Mouse (Mus musculus): Measurements from ENCODE around the gene Wdtc1. TPM values are rescaled to one million over a fixed set of nuclear protein-coding genes. Genes with fewer than 3 reads are reported as not detected.
A peak's percentile ranks its signal among the peaks of the same experiment; 100 is the strongest.

The Wdtc1 gene
- polyA plus RNA-seq, 1 experiment from 2014 or later: 21.0 TPM

DNA sequence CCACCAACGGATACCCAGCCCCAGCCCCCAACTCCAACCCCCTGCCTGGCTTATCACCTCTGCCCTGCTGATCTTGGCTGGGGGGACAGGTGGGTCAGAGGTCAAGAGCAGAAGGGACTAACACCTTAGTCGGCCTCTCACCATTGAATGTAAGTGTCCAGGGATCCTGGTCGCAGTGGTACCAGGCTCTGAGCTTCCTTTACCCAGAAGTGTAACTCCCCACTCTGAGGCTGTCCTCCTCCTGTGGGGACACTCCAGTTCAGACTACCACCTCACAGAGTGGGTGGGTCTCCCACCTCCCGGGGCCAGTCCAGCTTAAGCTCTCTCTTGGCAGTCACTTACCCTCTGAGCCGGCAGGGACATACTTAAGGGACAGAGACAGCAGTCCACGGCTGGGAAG lies 97.9 kb downstream of the Wdtc1 start:
- no peaks in the 10 kb centered on the region for H3K9me3 ChIP-seq (ENCODE audit: control insufficient read depth, low read length)
- no peak overlapping the region for H3K9ac ChIP-seq (ENCODE audit: low read length)
- no peaks in the 10 kb centered on the region for H3K36me3 ChIP-seq (ENCODE audit: control insufficient read depth, insufficient read depth, low read length)
- ATAC-seq (replicated peaks; ENCODE audit: low FRiP score) (no peak), DNase-seq (ENCODE audit: low spot score) (no peak)
- 60% methylated on average over 6 of the region's 6 CpGs for WGBS
- peaks cover 37% of the 10 kb centered on the region for H3K27me3 ChIP-seq (ENCODE audit: control insufficient read depth, insufficient read depth, low read length)
- H3K4me1 ChIP-seq (replicated peaks; ENCODE audit: control insufficient read depth, insufficient read depth, low read length): peaks cover 7% of the 10 kb centered on the region
- H3K4me2 ChIP-seq (ENCODE audit: low read depth, low read length, severe bottlenecking): no peak overlapping the region
- no peak overlapping the region for H3K27ac ChIP-seq (ENCODE audit: low read depth, low read length)
- no peak overlapping the region for H3K4me3 ChIP-seq (ENCODE audit: low read depth, low read length)

DNA sequence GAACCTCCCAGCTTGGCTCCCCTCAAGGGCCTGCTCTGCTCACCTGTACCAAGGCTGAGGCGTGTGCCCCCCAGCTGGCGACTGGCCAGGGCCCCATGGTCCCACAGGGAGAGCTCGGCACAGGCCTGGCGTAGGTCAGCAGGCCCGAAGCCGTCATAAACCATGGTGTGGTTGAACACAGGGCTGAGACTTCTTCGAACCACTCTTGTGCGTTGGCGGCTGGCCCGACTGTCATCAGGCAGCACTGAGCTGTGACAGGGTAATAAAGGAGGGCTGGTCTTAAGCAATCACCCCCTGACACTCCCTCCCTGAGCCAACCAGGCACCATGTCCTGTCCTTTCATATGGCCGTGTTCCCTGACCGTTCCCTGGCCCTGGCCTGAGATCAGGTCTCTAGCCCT lies 99.9 kb downstream of the Wdtc1 start:
- H3K36me3 ChIP-seq (ENCODE audit: control insufficient read depth, insufficient read depth, low read length): no peaks in the 10 kb centered on the region
- DNase-seq (ENCODE audit: low spot score): no peak
- no peak overlapping the region for H3K4me2 ChIP-seq (ENCODE audit: low read depth, low read length, severe bottlenecking)
- no peaks in the 10 kb centered on the region for H3K9me3 ChIP-seq (ENCODE audit: control insufficient read depth, low read length)
- no peak overlapping the region for H3K9ac ChIP-seq (ENCODE audit: low read length)
- H3K27me3 ChIP-seq (ENCODE audit: control insufficient read depth, insufficient read depth, low read length): peaks cover 46% of the 10 kb centered on the region
- no peak overlapping the region for H3K27ac ChIP-seq (ENCODE audit: low read depth, low read length)
- H3K4me1 ChIP-seq (replicated peaks; ENCODE audit: control insufficient read depth, insufficient read depth, low read length): peaks cover 7% of the 10 kb centered on the region
- H3K4me3 ChIP-seq (ENCODE audit: low read depth, low read length): no peak overlapping the region
- 88% methylated on average over 12 of the region's 12 CpGs for WGBS
- no peak for ATAC-seq (replicated peaks; ENCODE audit: low FRiP score)

DNA sequence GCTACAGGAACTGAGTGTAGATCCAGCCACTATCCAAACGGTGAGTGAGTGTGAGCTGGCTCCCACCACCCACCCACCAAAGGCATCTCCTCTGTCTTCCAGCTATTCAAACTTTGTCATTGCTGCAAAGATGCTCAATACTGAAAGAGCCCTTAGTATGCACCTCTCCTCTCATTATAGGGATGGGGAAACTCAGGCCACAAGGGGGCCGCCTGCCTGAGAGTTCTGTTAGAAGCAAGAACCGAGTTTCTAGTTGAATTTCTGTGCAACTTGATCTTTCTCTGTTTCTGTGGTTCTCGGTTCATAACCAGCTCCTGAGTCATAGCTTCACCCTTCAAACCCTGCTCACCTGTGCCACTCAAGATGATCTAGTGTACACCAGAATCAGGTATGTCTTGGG lies 101.2 kb downstream of the Wdtc1 start:
- Histone ChIP-seq H3K4me3 (ENCODE audit: low read depth, low read length) (no peak overlapping the region), H3K27me3 (ENCODE audit: control insufficient read depth, insufficient read depth, low read length) (peaks cover 44% of the 10 kb centered on the region), H3K9ac (ENCODE audit: low read length) (no peak overlapping the region), H3K36me3 (ENCODE audit: control insufficient read depth, insufficient read depth, low read length) (no peaks in the 10 kb centered on the region), H3K27ac (ENCODE audit: low read depth, low read length) (no peak overlapping the region), H3K4me2 (ENCODE audit: low read depth, low read length, severe bottlenecking) (no peak overlapping the region), H3K4me1 (replicated peaks; ENCODE audit: control insufficient read depth, insufficient read depth, low read length) (peaks cover 7% of the 10 kb centered on the region), H3K9me3 (ENCODE audit: control insufficient read depth, low read length) (no peaks in the 10 kb centered on the region)
- 27% methylated on average over 4 of the region's 4 CpGs for WGBS
- no peak for ATAC-seq (replicated peaks; ENCODE audit: low FRiP score)
- DNase-seq (ENCODE audit: low spot score): no peak

DNA sequence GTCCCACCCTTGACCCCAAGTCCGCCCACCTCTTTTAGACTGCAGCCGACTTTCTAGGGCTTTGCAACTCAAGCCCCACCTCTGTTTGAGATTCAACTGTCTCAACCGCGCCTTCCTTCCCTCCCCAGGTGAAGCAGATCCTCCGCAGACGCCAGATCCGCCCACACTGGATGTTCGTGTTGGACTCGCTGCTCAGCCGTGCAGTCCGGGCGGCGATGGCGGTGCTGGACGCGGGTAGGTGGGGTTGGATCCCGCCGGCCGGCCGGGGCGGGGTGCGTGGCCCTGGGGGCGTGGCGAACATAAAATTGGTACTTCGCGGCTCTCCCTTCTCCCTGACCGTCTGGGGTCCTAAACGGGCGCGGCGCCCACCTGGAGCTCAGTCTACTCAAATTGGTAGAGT lies 102.1 kb downstream of the Wdtc1 start:
- H3K4me3 ChIP-seq (ENCODE audit: low read depth, low read length): peak overlapping the region; percentile 33
- H3K9ac ChIP-seq (ENCODE audit: low read length): peak overlapping the region; percentile 46
- H3K36me3 ChIP-seq (ENCODE audit: control insufficient read depth, insufficient read depth, low read length): no peaks in the 10 kb centered on the region
- no peak overlapping the region for H3K27ac ChIP-seq (ENCODE audit: low read depth, low read length)
- DNase-seq (ENCODE audit: low spot score) (peak; percentile 64), ATAC-seq (replicated peaks; ENCODE audit: low FRiP score) (no peak)
- peak overlapping the region; percentile 66 for H3K4me2 ChIP-seq (ENCODE audit: low read depth, low read length, severe bottlenecking)
- WGBS: 2% methylated on average over 30 of the region's 31 CpGs
- peaks cover 4% of the 10 kb centered on the region for H3K4me1 ChIP-seq (replicated peaks; ENCODE audit: control insufficient read depth, insufficient read depth, low read length)
- peaks cover 38% of the 10 kb centered on the region for H3K27me3 ChIP-seq (ENCODE audit: control insufficient read depth, insufficient read depth, low read length)
- no peaks in the 10 kb centered on the region for H3K9me3 ChIP-seq (ENCODE audit: control insufficient read depth, low read length)

DNA sequence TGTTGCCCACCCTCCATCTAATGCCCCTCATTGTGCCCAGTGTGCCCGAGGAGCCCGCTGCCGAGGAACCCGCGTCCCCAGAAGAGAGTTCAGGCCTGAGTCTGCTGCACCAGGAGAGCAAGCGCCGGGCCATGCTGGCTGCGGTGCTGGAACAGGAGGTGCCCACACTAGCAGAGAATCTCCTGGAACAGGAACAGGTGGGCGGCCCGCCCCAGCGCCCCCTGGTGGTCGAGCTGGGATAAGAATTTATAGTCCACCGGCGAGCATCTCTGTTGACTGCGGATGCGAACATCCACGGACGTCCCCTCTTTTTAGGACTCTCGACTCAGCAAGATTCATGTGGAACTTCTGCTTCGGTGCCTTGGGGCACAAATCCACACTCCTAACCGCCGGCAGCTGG lies 102.7 kb downstream of the Wdtc1 start:
- peaks cover 4% of the 10 kb centered on the region for H3K4me1 ChIP-seq (replicated peaks; ENCODE audit: control insufficient read depth, insufficient read depth, low read length)
- DNase-seq (ENCODE audit: low spot score) (peak; percentile 93), ATAC-seq (replicated peaks; ENCODE audit: low FRiP score) (no peak; the same call in 1 of the 2 replicates)
- H3K9ac ChIP-seq (ENCODE audit: low read length): peak overlapping the region; percentile 46
- peaks cover 35% of the 10 kb centered on the region for H3K27me3 ChIP-seq (ENCODE audit: control insufficient read depth, insufficient read depth, low read length)
- H3K4me3 ChIP-seq (ENCODE audit: low read depth, low read length): peak overlapping the region; percentile 33
- H3K9me3 ChIP-seq (ENCODE audit: control insufficient read depth, low read length): no peaks in the 10 kb centered on the region
- WGBS: 4% methylated on average over 22 of the region's 22 CpGs
- peak overlapping the region; percentile 66 for H3K4me2 ChIP-seq (ENCODE audit: low read depth, low read length, severe bottlenecking)
- H3K27ac ChIP-seq (ENCODE audit: low read depth, low read length): no peak overlapping the region
- no peaks in the 10 kb centered on the region for H3K36me3 ChIP-seq (ENCODE audit: control insufficient read depth, insufficient read depth, low read length)

DNA sequence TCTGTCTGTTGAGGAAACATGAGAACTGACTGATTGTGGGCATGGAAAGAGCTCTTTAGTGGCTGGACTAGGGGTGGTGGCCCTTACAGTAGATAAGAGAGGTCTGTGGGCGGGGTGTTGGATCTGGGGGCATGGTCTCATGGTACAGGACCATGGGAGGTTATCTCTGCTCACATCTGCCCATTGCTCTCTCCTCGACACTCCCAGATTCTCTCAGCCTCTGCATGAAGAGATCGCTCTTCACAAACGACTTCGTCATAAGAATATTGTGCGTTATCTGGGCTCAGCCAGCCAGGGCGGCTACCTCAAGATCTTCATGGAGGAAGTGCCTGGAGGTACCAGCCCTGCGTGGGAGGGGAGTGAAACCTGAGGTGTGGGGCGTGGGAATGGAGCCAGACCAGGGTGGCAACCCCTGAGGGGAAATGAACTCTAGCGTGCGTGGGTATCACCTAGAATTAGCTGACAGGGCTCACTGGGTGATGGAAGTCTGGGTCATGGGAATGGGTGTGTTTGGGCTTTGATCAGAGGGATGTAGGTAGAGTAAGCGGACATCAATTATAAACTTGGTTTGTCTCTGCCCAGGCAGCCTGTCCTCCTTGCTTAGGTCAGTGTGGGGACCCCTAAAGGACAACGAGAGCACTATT lies 105.4 kb downstream of the Wdtc1 start:
- no peak overlapping the region for H3K27ac ChIP-seq (ENCODE audit: low read depth, low read length)
- H3K9me3 ChIP-seq (ENCODE audit: control insufficient read depth, low read length): no peaks in the 10 kb centered on the region
- 76% methylated on average over 13 of the region's 13 CpGs for WGBS
- no peak overlapping the region for H3K4me2 ChIP-seq (ENCODE audit: low read depth, low read length, severe bottlenecking)
- H3K4me1 ChIP-seq (replicated peaks; ENCODE audit: control insufficient read depth, insufficient read depth, low read length): peaks cover 4% of the 10 kb centered on the region
- ATAC-seq (replicated peaks; ENCODE audit: low FRiP score) (no peak), DNase-seq (ENCODE audit: low spot score) (no peak)
- no peak overlapping the region for H3K4me3 ChIP-seq (ENCODE audit: low read depth, low read length)
- H3K27me3 ChIP-seq (ENCODE audit: control insufficient read depth, insufficient read depth, low read length): peaks cover 37% of the 10 kb centered on the region
- H3K9ac ChIP-seq (ENCODE audit: low read length): no peak overlapping the region
- no peaks in the 10 kb centered on the region for H3K36me3 ChIP-seq (ENCODE audit: control insufficient read depth, insufficient read depth, low read length)

DNA sequence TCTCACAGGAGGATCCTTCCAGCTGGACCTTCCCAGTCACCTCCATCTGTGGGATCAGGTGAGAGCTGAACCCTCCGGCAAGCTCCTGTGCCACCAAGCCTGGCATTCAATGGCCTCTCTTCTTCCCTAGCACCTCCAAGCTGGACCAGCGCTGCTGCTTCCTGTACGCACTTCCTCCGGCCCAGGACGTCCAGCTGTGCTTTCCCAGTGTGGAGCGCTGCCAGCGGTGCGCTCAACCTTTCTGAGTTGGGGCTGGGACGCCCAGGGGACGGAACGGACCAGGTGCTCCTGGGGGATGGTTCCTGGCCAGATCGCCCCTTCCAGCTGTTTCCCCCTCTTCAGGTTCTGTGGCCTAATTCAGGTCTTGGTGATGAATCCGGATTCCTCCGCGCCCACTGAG lies 106.2 kb downstream of the Wdtc1 start:
- Histone ChIP-seq H3K9ac (ENCODE audit: low read length) (no peak overlapping the region), H3K27me3 (ENCODE audit: control insufficient read depth, insufficient read depth, low read length) (peaks cover 39% of the 10 kb centered on the region), H3K36me3 (ENCODE audit: control insufficient read depth, insufficient read depth, low read length) (no peaks in the 10 kb centered on the region), H3K9me3 (ENCODE audit: control insufficient read depth, low read length) (no peaks in the 10 kb centered on the region), H3K4me1 (replicated peaks; ENCODE audit: control insufficient read depth, insufficient read depth, low read length) (peaks cover 4% of the 10 kb centered on the region), H3K4me3 (ENCODE audit: low read depth, low read length) (no peak overlapping the region), H3K27ac (ENCODE audit: low read depth, low read length) (no peak overlapping the region), H3K4me2 (ENCODE audit: low read depth, low read length, severe bottlenecking) (no peak overlapping the region)
- ATAC-seq (replicated peaks; ENCODE audit: low FRiP score) (no peak), DNase-seq (ENCODE audit: low spot score) (no peak)
- 23% methylated on average over 15 of the region's 15 CpGs for WGBS

DNA sequence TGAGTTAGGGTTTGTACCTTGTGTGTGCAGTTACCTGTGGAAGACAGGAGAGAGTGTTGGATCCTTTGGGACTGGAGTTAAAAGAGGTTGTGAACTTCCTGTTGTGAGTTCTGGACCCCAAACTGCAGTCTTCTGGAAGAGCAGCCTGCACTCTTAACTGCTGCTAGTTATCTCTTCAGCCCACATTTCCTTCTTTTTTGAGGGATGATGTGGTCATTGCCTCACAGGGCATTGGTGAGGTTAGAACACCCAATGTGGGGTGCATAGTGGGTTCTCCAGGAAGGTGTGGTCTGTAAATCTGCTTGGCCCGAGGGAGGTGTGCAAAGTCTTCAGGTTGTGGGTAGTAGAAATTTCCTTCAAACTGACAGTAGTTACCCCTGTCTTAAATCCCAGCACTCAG lies 109.0 kb downstream of the Wdtc1 start:
- Histone ChIP-seq H3K4me1 (replicated peaks; ENCODE audit: control insufficient read depth, insufficient read depth, low read length) (peaks cover 6% of the 10 kb centered on the region; the same call in 1 of the 2 replicates), H3K4me3 (ENCODE audit: low read depth, low read length) (no peak overlapping the region), H3K27ac (ENCODE audit: low read depth, low read length) (no peak overlapping the region), H3K4me2 (ENCODE audit: low read depth, low read length, severe bottlenecking) (no peak overlapping the region), H3K9ac (ENCODE audit: low read length) (no peak overlapping the region), H3K27me3 (ENCODE audit: control insufficient read depth, insufficient read depth, low read length) (peaks cover 31% of the 10 kb centered on the region), H3K36me3 (ENCODE audit: control insufficient read depth, insufficient read depth, low read length) (no peaks in the 10 kb centered on the region), H3K9me3 (ENCODE audit: control insufficient read depth, low read length) (no peaks in the 10 kb centered on the region)
- no peak for ATAC-seq (replicated peaks; ENCODE audit: low FRiP score)
- WGBS: 91% methylated on average over 1 of the region's 1 CpGs
- DNase-seq (ENCODE audit: low spot score): no peak

DNA sequence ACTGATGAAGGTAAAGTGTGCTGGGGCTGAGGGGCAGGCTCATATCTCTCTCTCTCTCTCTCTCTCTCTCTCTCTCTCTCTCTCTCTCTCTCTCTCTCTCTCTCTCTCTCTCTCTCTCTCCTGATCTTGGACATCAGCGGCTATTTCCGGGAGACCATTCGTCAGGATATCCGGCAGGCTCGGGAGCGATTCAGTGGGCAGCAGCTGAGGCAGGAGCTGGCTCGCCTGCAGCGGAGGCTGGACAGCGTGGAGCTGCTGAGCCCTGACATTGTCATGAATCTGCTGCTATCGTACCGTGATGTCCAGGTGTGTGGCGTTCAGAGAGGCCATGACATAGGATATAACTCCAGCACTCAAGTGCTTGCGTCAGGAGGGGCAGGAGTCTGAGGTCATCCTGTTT lies 109.7 kb downstream of the Wdtc1 start:
- no peak overlapping the region for H3K4me3 ChIP-seq (ENCODE audit: low read depth, low read length)
- no peak for DNase-seq (ENCODE audit: low spot score)
- H3K36me3 ChIP-seq (ENCODE audit: control insufficient read depth, insufficient read depth, low read length): no peaks in the 10 kb centered on the region
- 52% methylated on average over 13 of the region's 13 CpGs for WGBS
- H3K9me3 ChIP-seq (ENCODE audit: control insufficient read depth, low read length): no peaks in the 10 kb centered on the region
- H3K27ac ChIP-seq (ENCODE audit: low read depth, low read length): no peak overlapping the region
- H3K4me2 ChIP-seq (ENCODE audit: low read depth, low read length, severe bottlenecking): no peak overlapping the region
- ATAC-seq (replicated peaks; ENCODE audit: low FRiP score): no peak
- peaks cover 31% of the 10 kb centered on the region for H3K27me3 ChIP-seq (ENCODE audit: control insufficient read depth, insufficient read depth, low read length)
- H3K9ac ChIP-seq (ENCODE audit: low read length): no peak overlapping the region
- H3K4me1 ChIP-seq (replicated peaks; ENCODE audit: control insufficient read depth, insufficient read depth, low read length): peaks cover 6% of the 10 kb centered on the region; the same call in 1 of the 2 replicates

Measured in forebrain, embryonic 11.5 days (tissue).